Mouse (Mus musculus): ENCODE results near the gene Fbxo10.
"Not testable (repeated sequence)": the region's sequence is repeated elsewhere in the genome, so short reads cannot be mapped to it uniquely, and the experiment has no call there.

Fbxo10 gene

GRCm38 (mm10) chr4:45047956-45048355 lies 36.4 kb downstream of the Fbxo10 start:
- DNase-seq (ENCODE audit: low spot score in 2 of 2) = peak in 1 of 2 experiments; percentile 15

GRCm38 (mm10) chr4:45047286-45047887 lies 37.0 kb downstream of the Fbxo10 start:
- peak in 1 of 2 experiments; percentile 43 for DNase-seq (ENCODE audit: low spot score in 2 of 2)

- no peak for DNase-seq (ENCODE audit: low spot score in 2 of 2)
These were observed 37.7 kb downstream of the Fbxo10 start for GRCm38 (mm10) chr4:45046679-45047078.

GRCm38 (mm10) chr4:45040795-45041194 lies 43.6 kb downstream of the Fbxo10 start:
- no peak for DNase-seq (ENCODE audit: low spot score in 2 of 2)

GRCm38 (mm10) chr4:45039546-45039945 lies 44.9 kb downstream of the Fbxo10 start:
- DNase-seq (ENCODE audit: low spot score in 2 of 2) = not testable (repeated sequence)

GRCm38 (mm10) chr4:45038879-45039278 lies 45.5 kb downstream of the Fbxo10 start:
- DNase-seq (ENCODE audit: low spot score in 2 of 2) = peak in 1 of 2 experiments; percentile 19

GRCm38 (mm10) chr4:45037455-45038410 lies 46.7 kb downstream of the Fbxo10 start:
- no peak for DNase-seq (ENCODE audit: low spot score in 2 of 2)

GRCm38 (mm10) chr4:45036571-45036970 lies 47.8 kb downstream of the Fbxo10 start:
- DNase-seq (ENCODE audit: low spot score in 2 of 2) = no peak

- DNase-seq (ENCODE audit: low spot score in 2 of 2) = no peak
These were observed 48.4 kb downstream of the Fbxo10 start for GRCm38 (mm10) chr4:45036048-45036447.

- DNase-seq (ENCODE audit: low spot score in 2 of 2) = no peak
These were observed 49.4 kb downstream of the Fbxo10 start for GRCm38 (mm10) chr4:45034693-45035628.

- DNase-seq (ENCODE audit: low spot score in 2 of 2) = no peak
These were observed 51.8 kb downstream of the Fbxo10 start for GRCm38 (mm10) chr4:45032586-45032985.

- no peak for DNase-seq (ENCODE audit: low spot score in 2 of 2)
These were observed 57.9 kb downstream of the Fbxo10 start for GRCm38 (mm10) chr4:45026459-45026858.

- DNase-seq (ENCODE audit: low spot score in 2 of 2) = no peak
These were observed 65.4 kb downstream of the Fbxo10 start for GRCm38 (mm10) chr4:45019009-45019408.

GRCm38 (mm10) chr4:45018452-45018980 lies 65.9 kb downstream of the Fbxo10 start, which contains the start of gene Polr1e:
Gene Polr1e (plus strand): TSS chr4:45018583.
- DNase-seq (ENCODE audit: low spot score in 2 of 2) = peak; percentile 68 to 77

- DNase-seq (ENCODE audit: low spot score in 2 of 2) = peak in 1 of 2 experiments; percentile 64
These were observed 68.8 kb downstream of the Fbxo10 start for GRCm38 (mm10) chr4:45015615-45016014.

GRCm38 (mm10) chr4:45013537-45013936 lies 70.9 kb downstream of the Fbxo10 start:
- no peak for DNase-seq (ENCODE audit: low spot score in 2 of 2)

- no peak for DNase-seq (ENCODE audit: low spot score in 2 of 2)
These were observed 71.4 kb downstream of the Fbxo10 start for GRCm38 (mm10) chr4:45013031-45013431.

GRCm38 (mm10) chr4:45012105-45012975 lies 72.1 kb downstream of the Fbxo10 start, which contains the start of gene Zbtb5:
Gene Zbtb5 (minus strand): TSS chr4:45012412.
- DNase-seq (ENCODE audit: low spot score in 2 of 2) = peak; percentile 97 to 98

- DNase-seq (ENCODE audit: low spot score in 2 of 2) = no peak
These were observed 72.8 kb downstream of the Fbxo10 start for GRCm38 (mm10) chr4:45011581-45012104.
